Mouse (Mus musculus) adrenal gland, adult 8-10 months (tissue): Measurements from ENCODE around the gene Cavin3. TPM values are rescaled to one million over a fixed set of nuclear protein-coding genes. Genes with fewer than 3 reads are reported as not detected.
"Not testable (repeated sequence)": the region's sequence is repeated elsewhere in the genome, so short reads cannot be mapped to it uniquely, and the experiment has no call there.

Source experiments
- DNase-seq: peaks from one replicate; pipeline ENCODE4 v3.0.0; 2022
- total RNA-seq, 4 experiments: library from RNA; stranded (reverse); gene quantifications; 2 replicates each; pipeline ENCODE4 v1.2.4; 2022

Cavin3 gene
- total RNA-seq, 4 experiments from 2014 or later: 59.4 to 66.5 (median 60.9) TPM

GRCm38 (mm10) chr7:105480081-105480480 is 2.0 kb downstream of the Cavin3 start:
- no peak for DNase-seq

- no peak for DNase-seq
Measured at GRCm38 (mm10) chr7:105479232-105479631, 2.9 kb downstream of the Cavin3 start.

GRCm38 (mm10) chr7:105478344-105478743 is 3.8 kb downstream of the Cavin3 start:
- DNase-seq: no peak

- peak; percentile 40 for DNase-seq
Measured at GRCm38 (mm10) chr7:105477841-105478240, 4.3 kb downstream of the Cavin3 start.

- no peak for DNase-seq
Measured at GRCm38 (mm10) chr7:105477433-105477700, 4.7 kb downstream of the Cavin3 start.

- DNase-seq: no peak
Measured at GRCm38 (mm10) chr7:105476683-105477432, 5.2 kb downstream of the Cavin3 start.

GRCm38 (mm10) chr7:105475396-105475949 is 6.6 kb downstream of the Cavin3 start:
- no peak for DNase-seq

- no peak for DNase-seq
Measured at GRCm38 (mm10) chr7:105474771-105475315, 7.3 kb downstream of the Cavin3 start.

GRCm38 (mm10) chr7:105472607-105473006 is 9.5 kb downstream of the Cavin3 start:
- DNase-seq: no peak

- not testable (repeated sequence) for DNase-seq
Measured at GRCm38 (mm10) chr7:105465505-105465904, 16.6 kb downstream of the Cavin3 start.

GRCm38 (mm10) chr7:105458546-105458945 is 23.6 kb downstream of the Cavin3 start:
- no peak for DNase-seq

- not testable (repeated sequence) for DNase-seq
Measured at GRCm38 (mm10) chr7:105453345-105453744, 28.8 kb downstream of the Cavin3 start.

- no peak for DNase-seq
Measured at GRCm38 (mm10) chr7:105445076-105445475, 37.0 kb downstream of the Cavin3 start.

GRCm38 (mm10) chr7:105441426-105441825 is 40.7 kb downstream of the Cavin3 start:
- DNase-seq: no peak

- no peak for DNase-seq
Measured at GRCm38 (mm10) chr7:105437979-105438772, 43.9 kb downstream of the Cavin3 start.

GRCm38 (mm10) chr7:105434798-105435197 is 47.3 kb downstream of the Cavin3 start:
- no peak for DNase-seq

GRCm38 (mm10) chr7:105433859-105434258 is 48.2 kb downstream of the Cavin3 start:
- DNase-seq: no peak

GRCm38 (mm10) chr7:105432058-105432457 is 50.0 kb downstream of the Cavin3 start:
- no peak for DNase-seq

Other genes starting within 250 kb of the Cavin3 start
- gene Olfr688, start 194.2 kb downstream of the Cavin3 start, total RNA-seq: not detected
- gene Olfr689, start 171.1 kb downstream of the Cavin3 start, total RNA-seq: not detected
- gene Olfr690, start 148.2 kb downstream of the Cavin3 start, total RNA-seq: not detected
- gene Olfr691, start 140.0 kb downstream of the Cavin3 start, total RNA-seq: under 1 TPM in 1 of 4 experiments, not detected in 3; 0.15 TPM
- gene Olfr692, start 114.1 kb downstream of the Cavin3 start, total RNA-seq: not detected
- not detected for gene Gm5901, start 107.3 kb downstream of the Cavin3 start, total RNA-seq
- 10 to 100 TPM; 28.5 to 34.9 (median 32.1) TPM for gene Fam160a2, start 82.2 kb downstream of the Cavin3 start, total RNA-seq
- not detected for gene Cnga4, start 77.7 kb downstream of the Cavin3 start, total RNA-seq
- under 1 TPM in 2 of 4 experiments, not detected in 2; 0.13 to 0.15 TPM for gene Cckbr, start 56.6 kb downstream of the Cavin3 start, total RNA-seq
- gene Smpd1, start 72.1 kb upstream of the Cavin3 start, total RNA-seq: 10 to 100 TPM; 47.3 to 54.3 (median 51.8) TPM
- 10 to 100 TPM; 17.3 to 30.8 (median 24.3) TPM for gene Apbb1, start 99.4 kb upstream of the Cavin3 start, total RNA-seq
- gene Hpx, start 117.8 kb upstream of the Cavin3 start, total RNA-seq: 1 to 10 TPM in 1 of 4 experiments, under 1 TPM in 3; 0.52 to 1.3 (median 0.72) TPM
- gene Trim3, start 151.3 kb upstream of the Cavin3 start, total RNA-seq: 10 to 100 TPM; 24.0 to 50.0 (median 38.6) TPM
- 100 to 1,000 TPM in 3 of 4 experiments, 10 to 100 TPM in 1; 73.6 to 158 (median 103) TPM for gene Timm10b, start 157.8 kb upstream of the Cavin3 start, total RNA-seq
- gene Arfip2, start 158.1 kb upstream of the Cavin3 start, total RNA-seq: 10 to 100 TPM; 50.6 to 93.3 (median 68.0) TPM
- gene Gm45799, start 158.3 kb upstream of the Cavin3 start, total RNA-seq: 10 to 100 TPM in 1 of 4 experiments, 1 to 10 TPM in 3; 6.4 to 14.4 (median 8.2) TPM
- 1 to 10 TPM; 3.1 to 5.1 (median 4.0) TPM for gene Dnhd1, start 168.5 kb upstream of the Cavin3 start, total RNA-seq